Mouse (Mus musculus) urinary bladder, adult 18-20 months (tissue): ENCODE data around the gene Hspa12b.
"Not testable (repeated sequence)": the region's sequence is repeated elsewhere in the genome, so short reads cannot be mapped to it uniquely, and the experiment has no call there.

Experiments
- DNase-seq, 2 experiments: peaks; one replicate each; pipeline ENCODE4 v3.0.0; 2022; ENCODE audit warnings: low spot score in 2 of 2, mixed read lengths in 2 of 2

The Hspa12b gene

GRCm38 (mm10) chr2:131127161-131127730 lies at the start of gene Hspa12b:
Gene Hspa12b, plus strand, starts transcription at chr2:131127280.
- peak in 1 of 2 experiments; percentile 37 for DNase-seq

- no peak for DNase-seq
Observed at GRCm38 (mm10) chr2:131080507-131080906, 46.6 kb upstream of the Hspa12b start.

GRCm38 (mm10) chr2:131084206-131084605 lies 42.9 kb upstream of the Hspa12b start:
- no peak for DNase-seq

GRCm38 (mm10) chr2:131086667-131087390 lies 40.3 kb upstream of the Hspa12b start, which contains the start of gene Siglec1:
Gene Siglec1, minus strand, starts transcription at chr2:131086765.
- no peak for DNase-seq

- no peak for DNase-seq
Observed at GRCm38 (mm10) chr2:131088581-131088980, 38.5 kb upstream of the Hspa12b start.

GRCm38 (mm10) chr2:131089634-131090033 lies 37.4 kb upstream of the Hspa12b start:
- no peak for DNase-seq

- no peak for DNase-seq
Observed at GRCm38 (mm10) chr2:131090852-131091251, 36.2 kb upstream of the Hspa12b start.

GRCm38 (mm10) chr2:131093577-131093976 lies 33.5 kb upstream of the Hspa12b start:
- no peak for DNase-seq

GRCm38 (mm10) chr2:131094823-131095222 lies 32.3 kb upstream of the Hspa12b start:
- peak; percentile 72 to 74 for DNase-seq

GRCm38 (mm10) chr2:131096101-131096795 lies 30.8 kb upstream of the Hspa12b start:
- DNase-seq: peak; percentile 32 to 68

- DNase-seq: no peak
Observed at GRCm38 (mm10) chr2:131097087-131097486, 30.0 kb upstream of the Hspa12b start.

- no peak for DNase-seq
Observed at GRCm38 (mm10) chr2:131101530-131101929, 25.6 kb upstream of the Hspa12b start.

- DNase-seq: no peak
Observed at GRCm38 (mm10) chr2:131104021-131104420, 23.1 kb upstream of the Hspa12b start.

- not testable (repeated sequence) for DNase-seq
Observed at GRCm38 (mm10) chr2:131105061-131105460, 22.0 kb upstream of the Hspa12b start.

- no peak for DNase-seq
Observed at GRCm38 (mm10) chr2:131105989-131106388, 21.1 kb upstream of the Hspa12b start.

- no peak for DNase-seq
Observed at GRCm38 (mm10) chr2:131118968-131119574, 8.0 kb upstream of the Hspa12b start.

GRCm38 (mm10) chr2:131124166-131124565 lies 2.9 kb upstream of the Hspa12b start:
- no peak for DNase-seq

GRCm38 (mm10) chr2:131125157-131125963 lies 1.7 kb upstream of the Hspa12b start:
- DNase-seq: no peak

- DNase-seq: no peak
Observed at GRCm38 (mm10) chr2:131125964-131126815, 890 bp upstream of the Hspa12b start.

- DNase-seq: peak in 1 of 2 experiments; percentile 41
Observed at GRCm38 (mm10) chr2:131128211-131128610, 1.1 kb downstream of the Hspa12b start.
